Mouse (Mus musculus): ENCODE data around the gene Aloxe3. TPM values are rescaled to one million over a fixed set of nuclear protein-coding genes. Genes with fewer than 3 reads are reported as not detected.

Gene Aloxe3
- total RNA-seq, 2 experiments from 2014 or later: 3.7 to 5.7 TPM

Other genes with a start within 250 kb of the Aloxe3 start
- not detected for gene Rnf222, start 237.3 kb upstream of the Aloxe3 start, total RNA-seq (2021)
- 100 to 1,000 TPM; 597 to 631 TPM for gene Rpl26, start 224.3 kb upstream of the Aloxe3 start, total RNA-seq (2021)
- under 1 TPM in 1 of 2 experiments, not detected in 1; 0.88 TPM for gene Odf4, start 198.8 kb upstream of the Aloxe3 start, total RNA-seq (2021)
- 10 to 100 TPM; 20.9 to 22.6 TPM for gene Arhgef15, start 168.4 kb upstream of the Aloxe3 start, total RNA-seq (2021)
- gene Slc25a35, start 157.8 kb upstream of the Aloxe3 start, total RNA-seq (2021): 1 to 10 TPM; 4.8 to 5.4 TPM
- 10 to 100 TPM; 14.6 to 17.2 TPM for gene Rangrf, start 150.7 kb upstream of the Aloxe3 start, total RNA-seq (2021)
- gene Pfas, start 117.4 kb upstream of the Aloxe3 start, total RNA-seq (2021): 10 to 100 TPM; 19.6 to 23.5 TPM
- gene Ctc1, start 110.0 kb upstream of the Aloxe3 start, total RNA-seq (2021): 10 to 100 TPM; 39.1 to 40.5 TPM
- 1 to 10 TPM in 1 of 2 experiments, under 1 TPM in 1; 0.86 to 1.2 TPM for gene Aurkb, start 80.2 kb upstream of the Aloxe3 start, total RNA-seq (2021)
- 10 to 100 TPM; 26.1 to 29.2 TPM for gene Borcs6, start 66.2 kb upstream of the Aloxe3 start, total RNA-seq (2021)
- 10 to 100 TPM; 14.2 to 16.9 TPM for gene Tmem107, start 55.1 kb upstream of the Aloxe3 start, total RNA-seq (2021)
- gene Vamp2, start 37.4 kb upstream of the Aloxe3 start, total RNA-seq (2021): 1,000 to 10,000 TPM; 1,220 to 1,271 TPM
- 100 to 1,000 TPM in 1 of 2 experiments, 10 to 100 TPM in 1; 90.4 to 112 TPM for gene Per1, start 30.7 kb upstream of the Aloxe3 start, total RNA-seq (2021)
- gene Hes7, start 5.5 kb upstream of the Aloxe3 start, total RNA-seq (2021): under 1 TPM; 0.55 to 0.70 TPM
- gene 9130213A22Rik, start 3.3 kb upstream of the Aloxe3 start, total RNA-seq (2021): under 1 TPM; 0.27 to 0.51 TPM
- gene Alox12b, start 31.1 kb downstream of the Aloxe3 start, total RNA-seq (2021): 1 to 10 TPM; 1.5 to 1.9 TPM
- gene Alox8, start 71.9 kb downstream of the Aloxe3 start, total RNA-seq (2021): 1 to 10 TPM; 3.7 to 4.1 TPM
- gene Gucy2e, start 111.1 kb downstream of the Aloxe3 start, total RNA-seq (2021): under 1 TPM; 0.40 to 0.80 TPM
- gene Cntrob, start 197.9 kb downstream of the Aloxe3 start, total RNA-seq (2021): 10 to 100 TPM; 13.4 to 16.1 TPM
- 10 to 100 TPM; 60.1 to 67.7 TPM for gene Trappc1, start 198.1 kb downstream of the Aloxe3 start, total RNA-seq (2021)
- gene Kcnab3, start 200.4 kb downstream of the Aloxe3 start, total RNA-seq (2021): 10 to 100 TPM; 30.8 to 36.9 TPM
- 100 to 1,000 TPM in 1 of 2 experiments, 10 to 100 TPM in 1; 95.7 to 101 TPM for gene Rnf227, start 214.6 kb downstream of the Aloxe3 start, total RNA-seq (2021)
- 100 to 1,000 TPM; 531 to 563 TPM for gene Chd3, start 243.5 kb downstream of the Aloxe3 start, total RNA-seq (2021)

Data from left cerebral cortex, postnatal 14 days (tissue).